Mouse (Mus musculus) midbrain, embryonic 10.5 days (tissue): ENCODE results near the gene 1700018B08Rik. TPM values are rescaled to one million over a fixed set of nuclear protein-coding genes. Genes with fewer than 3 reads are reported as not detected.

ENCODE experiments used
- DNase-seq: peaks from one replicate; pipeline ENCODE4 v3.0.0-alpha.2; 2017; ENCODE audit warnings: low spot score
- H3K27ac ChIP-seq: fragments of 300-500 bp; sonication (generic); replicated peaks from 2 replicates; pipeline ENCODE4 v1.5.1; 2016; ENCODE audit warnings: mild to moderate bottlenecking
- H3K27me3 ChIP-seq: fragments of 300-500 bp; sonication (generic); 2 replicates; pipeline ENCODE4 v1.6.1; 2016; ENCODE audit warnings: low read depth, mild to moderate bottlenecking; ENCODE audit not compliant: poor library complexity, severe bottlenecking
- H3K36me3 ChIP-seq: fragments of 300-500 bp; sonication (generic); 2 replicates; pipeline ENCODE4 v1.6.1; 2016; ENCODE audit warnings: mild to moderate bottlenecking, moderate library complexity
- H3K4me1 ChIP-seq: fragments of 300-500 bp; sonication (generic); 2 replicates; pipeline ENCODE4 v1.6.1; 2016
- H3K4me3 ChIP-seq: fragments of 300-500 bp; sonication (generic); 2 replicates; pipeline ENCODE4 v1.5.1; 2016; ENCODE audit warnings: mild to moderate bottlenecking, moderate library complexity
- H3K9me3 ChIP-seq: fragments of 300-500 bp; sonication (generic); replicated peaks from 2 replicates; pipeline ENCODE4 v1.6.1; 2016; ENCODE audit warnings: mild to moderate bottlenecking
- WGBS: fragments of 180-500 bp; shearing (Covaris S2); methylation state at CpG from one replicate; pipeline ENCODE4 v1.1.7; 2016; 5-methylcytosine and 5-hydroxymethylcytosine counted together
- polyA plus RNA-seq: library from polyadenylated mRNA; unstranded; fragments of >200 nt; fragmentation: Nextera tagmentation; extraction: Ambion mirVana; gene quantifications from 2 replicates; pipeline ENCODE4 v1.2.1, GENCODE M21; 2016

1700018B08Rik gene
- polyA plus RNA-seq, 1 experiment from 2014 or later: not detected

DNA sequence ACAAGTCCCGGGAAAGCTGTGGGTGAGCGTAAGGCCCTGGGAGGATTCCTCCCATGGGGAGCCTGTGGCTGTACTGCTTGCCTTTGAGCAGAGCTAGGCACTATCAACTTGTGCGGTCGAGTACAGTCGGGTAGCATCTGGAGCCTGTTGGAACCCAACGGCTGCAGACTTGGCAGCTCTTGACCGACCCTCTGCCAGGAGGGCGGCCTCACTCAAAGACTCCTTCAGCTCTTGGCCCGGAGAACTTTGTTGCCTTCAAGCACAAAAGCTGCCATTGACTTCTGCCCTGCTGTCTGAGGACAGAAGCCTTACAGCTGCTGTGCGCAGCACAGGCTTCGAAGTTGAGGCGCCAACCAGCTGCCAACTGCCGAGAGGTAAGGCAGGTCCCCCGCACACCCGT is 15.3 kb downstream of the 1700018B08Rik start:
- WGBS: 93% methylated on average over 15 of the region's 15 CpGs
- no peaks in the 10 kb centered on the region for H3K36me3 ChIP-seq
- H3K9me3 ChIP-seq: no peaks in the 10 kb centered on the region
- no peak overlapping the region for H3K27ac ChIP-seq
- no peak overlapping the region for H3K4me3 ChIP-seq
- peaks cover 3% of the 10 kb centered on the region; the same call in 1 of the 2 replicates for H3K4me1 ChIP-seq
- no peak for DNase-seq
- H3K27me3 ChIP-seq: peaks cover 8% of the 10 kb centered on the region; the same call in 1 of the 2 replicates

GRCm38 (mm10) chr8:121527751-121528150 is 16.4 kb downstream of the 1700018B08Rik start:
- WGBS: 89% methylated on average over 9 of the region's 9 CpGs
- DNase-seq: no peak

GRCm38 (mm10) chr8:121526811-121527550 is 17.1 kb downstream of the 1700018B08Rik start:
- Histone ChIP-seq H3K27ac (no peak overlapping the region), H3K4me1 (peaks cover 8% of the 10 kb centered on the region), H3K4me3 (no peak overlapping the region), H3K27me3 (peaks cover 8% of the 10 kb centered on the region; the same call in 1 of the 2 replicates), H3K9me3 (no peaks in the 10 kb centered on the region), H3K36me3 (no peaks in the 10 kb centered on the region)
- DNase-seq: no peak
- 75% methylated on average over 6 of the region's 6 CpGs for whole genome bisulfite sequencing

More at GRCm38 (mm10) chr8:121527751-121528150, 16.4 kb downstream of the 1700018B08Rik start:
- Histone ChIP-seq H3K36me3 (no peaks in the 10 kb centered on the region), H3K4me1 (peaks cover 3% of the 10 kb centered on the region; the same call in 1 of the 2 replicates), H3K27ac (no peak overlapping the region), H3K9me3 (no peaks in the 10 kb centered on the region), H3K4me3 (no peak overlapping the region), H3K27me3 (peaks cover 8% of the 10 kb centered on the region; the same call in 1 of the 2 replicates)

DNA sequence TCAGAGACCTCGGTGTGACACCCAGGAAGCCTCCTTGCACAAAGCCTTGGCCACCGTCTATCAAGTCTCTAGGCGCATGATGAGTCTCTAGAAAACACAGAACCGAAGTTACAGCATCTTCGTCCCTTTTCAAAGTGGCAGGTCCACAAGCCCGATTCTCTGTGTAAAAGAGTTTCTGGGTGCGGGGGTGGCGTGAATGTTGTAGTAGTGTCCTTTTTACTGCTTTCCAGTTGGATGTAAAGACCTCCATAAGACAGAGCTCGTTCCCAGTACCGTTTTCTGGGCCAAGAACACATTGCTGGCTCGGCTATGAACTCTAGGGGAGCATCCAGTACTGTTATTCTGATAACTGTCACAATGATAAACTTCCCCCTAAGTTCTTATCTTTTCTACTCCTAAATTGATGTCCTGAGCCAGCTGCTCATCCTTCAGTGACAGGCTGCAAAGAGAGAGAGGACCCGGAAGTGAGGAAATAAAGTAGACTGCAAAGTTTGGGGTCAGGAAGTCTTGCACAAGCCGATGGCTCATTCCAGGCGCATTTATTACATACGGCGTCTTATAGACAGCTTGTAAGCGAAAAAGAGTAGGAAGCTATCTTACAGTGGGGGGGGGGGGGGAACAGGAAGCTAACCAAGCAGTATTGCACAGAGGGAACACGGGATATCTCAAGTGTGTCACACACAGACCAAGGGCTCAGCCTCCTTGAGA is 18.9 kb downstream of the 1700018B08Rik start:
- Histone ChIP-seq H3K27me3 (peaks cover 8% of the 10 kb centered on the region; the same call in 1 of the 2 replicates), H3K4me1 (peaks cover 13% of the 10 kb centered on the region), H3K4me3 (no peak overlapping the region), H3K36me3 (no peaks in the 10 kb centered on the region), H3K27ac (no peak overlapping the region), H3K9me3 (no peaks in the 10 kb centered on the region)
- DNase-seq: no peak
- 86% methylated on average over 18 of the region's 18 CpGs for whole genome bisulfite sequencing

- Histone ChIP-seq H3K4me1 (peaks cover 8% of the 10 kb centered on the region; the same call in 1 of the 2 replicates), H3K27me3 (peaks cover 43% of the 10 kb centered on the region), H3K4me3 (no peak overlapping the region), H3K9me3 (no peaks in the 10 kb centered on the region), H3K27ac (no peak overlapping the region), H3K36me3 (no peaks in the 10 kb centered on the region)
- peak; percentile 83 for DNase-seq
- WGBS: 11% methylated on average over 12 of the region's 12 CpGs
These were observed 30.7 kb downstream of the 1700018B08Rik start for GRCm38 (mm10) chr8:121513429-121513828.

- H3K27ac ChIP-seq: no peak overlapping the region
- H3K27me3 ChIP-seq: peaks cover 47% of the 10 kb centered on the region
- no peak for DNase-seq
- no peaks in the 10 kb centered on the region for H3K9me3 ChIP-seq
- H3K4me1 ChIP-seq: peaks cover 12% of the 10 kb centered on the region
- 64% methylated on average over 9 of the region's 9 CpGs for WGBS
- H3K36me3 ChIP-seq: no peaks in the 10 kb centered on the region
- no peak overlapping the region for H3K4me3 ChIP-seq
These were observed 32.4 kb downstream of the 1700018B08Rik start for GRCm38 (mm10) chr8:121511751-121512150.

DNA sequence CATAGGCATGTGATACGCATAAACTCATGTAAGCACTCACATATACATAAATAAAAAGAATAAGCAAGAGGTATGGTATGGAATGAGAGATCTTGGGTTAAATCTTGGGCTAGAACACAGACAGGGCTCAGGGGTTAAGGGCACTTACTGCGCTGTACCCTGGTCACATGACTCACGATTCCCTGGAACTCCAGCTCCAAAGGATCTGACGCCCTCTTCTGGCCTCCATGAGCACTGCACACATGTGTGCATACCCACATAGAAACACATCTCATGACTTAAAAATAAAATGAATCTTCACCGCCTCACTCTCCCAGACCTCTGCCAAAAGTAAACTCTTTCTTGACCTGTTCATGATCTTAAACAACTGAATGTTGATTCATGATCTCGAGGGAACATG is 46.5 kb downstream of the 1700018B08Rik start:
- Histone ChIP-seq H3K27ac (no peak overlapping the region), H3K9me3 (no peaks in the 10 kb centered on the region), H3K36me3 (no peaks in the 10 kb centered on the region), H3K27me3 (peaks cover 13% of the 10 kb centered on the region; the same call in 1 of the 2 replicates), H3K4me1 (peaks cover 9% of the 10 kb centered on the region), H3K4me3 (no peak overlapping the region)
- no peak for DNase-seq
- WGBS: 82% methylated on average over 6 of the region's 6 CpGs

GRCm38 (mm10) chr8:121491633-121492032 is 52.5 kb downstream of the 1700018B08Rik start:
- 65% methylated on average over 9 of the region's 9 CpGs for WGBS
- Histone ChIP-seq H3K27ac (no peak overlapping the region), H3K36me3 (no peaks in the 10 kb centered on the region), H3K27me3 (no peaks in the 10 kb centered on the region), H3K4me1 (peaks cover 8% of the 10 kb centered on the region; the same call in 1 of the 2 replicates), H3K4me3 (no peak overlapping the region), H3K9me3 (no peaks in the 10 kb centered on the region)
- no peak for DNase-seq

- Histone ChIP-seq H3K4me1 (peaks cover 37% of the 10 kb centered on the region), H3K27me3 (peaks cover 23% of the 10 kb centered on the region), H3K4me3 (no peak overlapping the region), H3K27ac (no peak overlapping the region), H3K9me3 (no peaks in the 10 kb centered on the region), H3K36me3 (no peaks in the 10 kb centered on the region)
- DNase-seq: no peak
- 77% methylated on average over 23 of the region's 23 CpGs for WGBS
These were observed 59.9 kb downstream of the 1700018B08Rik start for GRCm38 (mm10) chr8:121484072-121484782.

Other genes with a start within 250 kb of the 1700018B08Rik start
- 14.8 TPM in 2 replicates for gene Fbxo31, start 34.5 kb upstream of the 1700018B08Rik start, polyA plus RNA-seq
- gene Map1lc3b, start 46.0 kb upstream of the 1700018B08Rik start, polyA plus RNA-seq: 208 and 250 TPM in 2 replicates
- 14.9 and 18.6 TPM in 2 replicates for gene Zcchc14, start 108.6 kb upstream of the 1700018B08Rik start, polyA plus RNA-seq
- gene Jph3, start 185.3 kb upstream of the 1700018B08Rik start, polyA plus RNA-seq: 11.9 and 18.7 TPM in 2 replicates